Mouse (Mus musculus) common myeloid progenitor, adult 5-6 weeks (primary cell): Measurements from ENCODE around the gene Gm21738. TPM values are rescaled to one million over a fixed set of nuclear protein-coding genes. Genes with fewer than 3 reads are reported as not detected.
"Not testable (repeated sequence)": the region's sequence is repeated elsewhere in the genome, so short reads cannot be mapped to it uniquely, and the experiment has no call there.

ENCODE experiments used
- ATAC-seq: replicated peaks from 2 replicates; pipeline ENCODE4 v1.8.0; 2016; ENCODE audit warnings: low read depth, mild to moderate bottlenecking, moderate TSS enrichment, inconsistent platforms; ENCODE audit not compliant: poor library complexity, severe bottlenecking
- total RNA-seq: library from RNA; stranded (forward); fragments of 200-1000, 187-1606 nt; gene quantifications from 2 replicates; pipeline ENCODE4 v1.2.3, GENCODE M21; 2017

The Gm21738 gene
- total RNA-seq = 0.39 and 4.3 TPM in 2 replicates

DNA sequence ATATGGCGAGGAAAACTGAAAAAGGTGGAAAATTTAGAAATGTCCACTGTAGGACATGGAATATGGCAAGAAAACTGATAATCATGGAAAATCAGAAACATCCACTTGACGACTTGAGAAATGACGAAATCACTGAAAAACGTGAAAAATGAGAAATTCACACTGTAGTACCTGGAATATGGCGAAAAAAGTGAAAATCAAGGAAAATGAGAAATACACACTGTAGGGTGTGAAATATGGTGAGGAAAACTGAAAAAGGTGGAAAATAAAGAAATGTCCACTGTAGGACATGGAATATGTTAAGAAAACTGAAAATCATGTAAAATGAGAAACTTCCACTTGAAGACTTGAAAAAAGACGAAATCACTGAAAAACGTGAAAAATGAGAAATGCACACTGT, at the start of gene Gm21738:
Gene Gm21738 (minus strand): TSS at position 101 of the 400 bp plus-strand sequence.
- not testable (repeated sequence) for ATAC-seq

DNA sequence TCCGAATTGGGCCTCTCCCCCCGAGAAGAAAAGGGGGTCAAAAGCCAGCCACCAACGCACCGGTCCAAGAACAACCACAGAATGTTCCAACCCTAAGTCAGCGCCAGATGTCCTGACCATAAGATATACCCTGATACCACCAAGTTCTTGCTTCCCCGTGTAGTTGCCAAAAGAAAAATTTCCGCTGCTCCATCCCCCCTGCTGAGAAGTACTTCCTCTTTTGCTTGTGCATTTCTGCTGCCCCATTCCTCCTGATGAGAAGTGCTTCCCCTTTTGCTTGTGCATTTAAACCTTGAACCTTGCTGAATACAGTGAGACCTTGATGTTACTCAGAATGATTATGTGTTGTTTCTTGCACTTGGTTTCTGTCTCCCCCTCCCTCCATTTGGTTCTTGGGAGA, 35.0 kb downstream of the Gm21738 start:
- not testable (repeated sequence) for ATAC-seq

Other genes with a start within 250 kb of the Gm21738 start
- not detected in 2 replicates for gene Gm2244, start 131.0 kb upstream of the Gm21738 start, total RNA-seq
- 1.6 and 5.7 TPM in 2 replicates for gene Gm2237, start 166.2 kb upstream of the Gm21738 start, total RNA-seq
- gene Gm5458, start 183.7 kb upstream of the Gm21738 start, total RNA-seq = not detected in 2 replicates